13 mouse cellular contexts compared by ENCODE assay signal in the genomic region with DNA sequence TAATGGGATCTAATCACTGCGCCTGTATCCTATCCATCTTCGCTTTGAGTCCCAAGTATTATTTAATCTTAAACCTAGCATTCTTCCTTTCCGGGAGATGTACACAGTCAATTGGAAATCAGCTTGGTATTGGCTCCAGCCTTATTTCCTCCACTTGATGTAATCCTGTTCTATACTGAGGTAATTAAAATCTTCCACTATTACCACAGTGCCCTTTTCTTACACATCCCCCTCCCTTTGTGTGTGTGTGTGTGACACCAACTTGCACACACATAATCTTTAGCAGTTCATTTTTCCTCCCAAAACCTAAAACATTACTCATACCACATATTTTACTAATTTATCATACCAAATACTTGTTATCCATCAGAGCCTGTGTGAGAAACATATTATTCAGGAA.
A peak's percentile ranks its signal among the peaks of the same experiment; 100 is the strongest.
DNase-seq lines count a peak whose midpoint lies in the region; ATAC-seq and TF ChIP-seq lines count a peak whose summit lies in the region.
"Had no signal": no experiment of that assay in that cellular context is flagged by ENCODE, and none has a peak within 500 bp of the region (broad histone marks: within the 10 kb centered on the region; RNA-seq: fewer than 3 reads in every experiment).

No protein-coding gene starts in this region.

- H3K36me3 ChIP-seq in hindbrain, embryonic 11.5 days (ENCODE audit: control insufficient read depth, insufficient read depth, low read length), result no peaks in the 10 kb centered on the region
- H3K36me3 ChIP-seq in hindbrain, embryonic 10.5 days, result no peaks in the 10 kb centered on the region
- no peaks in the 10 kb centered on the region for H3K36me3 ChIP-seq in forebrain, embryonic 10.5 days (replicated peaks)
- H3K36me3 ChIP-seq in hindbrain, embryonic 15.5 days, result no peaks in the 10 kb centered on the region
- H3K36me3 ChIP-seq in midbrain, embryonic 16.5 days (ENCODE audit: control insufficient read depth, insufficient read depth, low read length), result no peaks in the 10 kb centered on the region
- H3K36me3 ChIP-seq: heart, embryonic 15.5 days; intestine, embryonic 15.5 days had no signal

- H3K27ac ChIP-seq in hindbrain, embryonic 11.5 days (ENCODE audit: low read depth, low read length), result no peak overlapping the region
- H3K27ac ChIP-seq in hindbrain, embryonic 10.5 days, result no peak overlapping the region
- H3K27ac ChIP-seq in forebrain, embryonic 10.5 days, result peak overlapping the region; percentile 83; the same call in 1 of the 2 replicates
- H3K27ac ChIP-seq in hindbrain, embryonic 15.5 days (replicated peaks), result peak overlapping the region; percentile 63; the same call in 1 of the 2 replicates
- H3K27ac ChIP-seq in midbrain, embryonic 16.5 days (ENCODE audit: low read length), result peak overlapping the region; percentile 66
- no peak overlapping the region for H3K27ac ChIP-seq in gastrocnemius, adult 2 months
- H3K27ac ChIP-seq: heart, embryonic 15.5 days; intestine, embryonic 15.5 days; macrophage had no signal

- intact Hi-C loops in gastrocnemius, adult 2 months (cut with DNase I), result no loop called here

- no peak overlapping the region for H3K4me3 ChIP-seq in hindbrain, embryonic 11.5 days (ENCODE audit: low read depth, low read length)
- H3K4me3 ChIP-seq in hindbrain, embryonic 10.5 days, result no peak overlapping the region
- H3K4me3 ChIP-seq in forebrain, embryonic 10.5 days, result peak overlapping the region; percentile 45; the same call in 1 of the 2 replicates
- H3K4me3 ChIP-seq in hindbrain, embryonic 15.5 days, result no peak overlapping the region
- H3K4me3 ChIP-seq in midbrain, embryonic 16.5 days (ENCODE audit: low read depth, low read length), result no peak overlapping the region
- no peak overlapping the region for H3K4me3 ChIP-seq in gastrocnemius, adult 2 months
- H3K4me3 ChIP-seq: erythroblast, embryonic 14.5 days; myocyte had no signal

- no peak for TF ChIP-seq CTCF in gastrocnemius, adult 2 months (IDR thresholded peaks at IDR 0.05)

- H3K4me2 ChIP-seq in hindbrain, embryonic 11.5 days (replicated peaks; ENCODE audit: low read depth, low read length), result no peak overlapping the region
- H3K4me2 ChIP-seq in hindbrain, embryonic 15.5 days, result peak overlapping the region; percentile 53; the same call in 1 of the 2 replicates
- H3K4me2 ChIP-seq in midbrain, embryonic 16.5 days (ENCODE audit: low read length), result peak overlapping the region; percentile 15; the same call in 1 of the 2 replicates

- no peaks in the 10 kb centered on the region for H3K9me3 ChIP-seq in hindbrain, embryonic 11.5 days (ENCODE audit: control insufficient read depth, low read length)
- H3K9me3 ChIP-seq in hindbrain, embryonic 10.5 days, result no peaks in the 10 kb centered on the region
- no peaks in the 10 kb centered on the region for H3K9me3 ChIP-seq in forebrain, embryonic 10.5 days
- H3K9me3 ChIP-seq in hindbrain, embryonic 15.5 days, result no peaks in the 10 kb centered on the region
- no peaks in the 10 kb centered on the region for H3K9me3 ChIP-seq in midbrain, embryonic 16.5 days (replicated peaks; ENCODE audit: control insufficient read depth, low read length, poor library complexity, severe bottlenecking)
- H3K9me3 ChIP-seq: heart, embryonic 15.5 days; intestine, embryonic 15.5 days had no signal

- 91% methylated on average over 3 of the region's 3 CpGs for whole genome bisulfite sequencing in hindbrain, embryonic 11.5 days
- 90% methylated on average over 3 of the region's 3 CpGs for WGBS in hindbrain, embryonic 10.5 days
- WGBS in forebrain, embryonic 10.5 days, result 69% methylated on average over 3 of the region's 3 CpGs
- WGBS in hindbrain, embryonic 15.5 days, result 71% methylated on average over 3 of the region's 3 CpGs
- WGBS in midbrain, embryonic 16.5 days, result 55% methylated on average over 3 of the region's 3 CpGs

- no peaks in the 10 kb centered on the region for H3K27me3 ChIP-seq in hindbrain, embryonic 11.5 days (ENCODE audit: control insufficient read depth, insufficient read depth, low read length)
- H3K27me3 ChIP-seq in hindbrain, embryonic 10.5 days (ENCODE audit: insufficient read depth, poor library complexity, severe bottlenecking), result no peaks in the 10 kb centered on the region
- H3K27me3 ChIP-seq in forebrain, embryonic 10.5 days (ENCODE audit: poor library complexity, severe bottlenecking), result no peaks in the 10 kb centered on the region
- no peaks in the 10 kb centered on the region for H3K27me3 ChIP-seq in hindbrain, embryonic 15.5 days
- no peaks in the 10 kb centered on the region for H3K27me3 ChIP-seq in midbrain, embryonic 16.5 days (ENCODE audit: control insufficient read depth, insufficient read depth, low read depth, low read length)
- H3K27me3 ChIP-seq: heart, embryonic 15.5 days; intestine, embryonic 15.5 days had no signal

- H3K9ac ChIP-seq in hindbrain, embryonic 11.5 days (ENCODE audit: low read depth, low read length), result no peak overlapping the region
- 0 out of 2 replicates have a peak overlapping the region, but pooled peaks have one; percentile 13 for H3K9ac ChIP-seq in hindbrain, embryonic 15.5 days
- H3K9ac ChIP-seq in midbrain, embryonic 16.5 days (ENCODE audit: low read depth, low read length), result no peak overlapping the region
- H3K9ac ChIP-seq: intestine, embryonic 15.5 days had no signal

- DNase-seq in hindbrain, embryonic 11.5 days (ENCODE audit: low spot score), result no peak
- no peak for DNase-seq in hindbrain, embryonic 10.5 days (ENCODE audit: low spot score)
- DNase-seq in forebrain, embryonic 10.5 days (ENCODE audit: extremely low spot score, low spot score), result no peak
- DNase-seq in gastrocnemius, adult 2 months, result no peak
- no peak for DNase-seq in left cerebral cortex, adult 8-10 months (ENCODE audit: low spot score in 2 of 2)

- H3K4me1 ChIP-seq in hindbrain, embryonic 11.5 days (replicated peaks; ENCODE audit: control insufficient read depth, insufficient read depth, low read length), result no peaks in the 10 kb centered on the region
- peaks cover 12% of the 10 kb centered on the region for H3K4me1 ChIP-seq in hindbrain, embryonic 10.5 days (replicated peaks)
- peaks cover 28% of the 10 kb centered on the region for H3K4me1 ChIP-seq in forebrain, embryonic 10.5 days
- H3K4me1 ChIP-seq in hindbrain, embryonic 15.5 days (replicated peaks), result peaks cover 21% of the 10 kb centered on the region
- H3K4me1 ChIP-seq in midbrain, embryonic 16.5 days (ENCODE audit: control insufficient read depth, insufficient read depth, low read length), result peaks cover 19% of the 10 kb centered on the region

- peak; percentile 47; the same call in 1 of the 2 replicates for ATAC-seq in hindbrain, embryonic 11.5 days (ENCODE audit: low FRiP score)
- peak; percentile 24; the same call in 1 of the 2 replicates for ATAC-seq in hindbrain, embryonic 15.5 days (ENCODE audit: low FRiP score, low read depth)
- ATAC-seq in midbrain, embryonic 16.5 days, result peak; percentile 64
- no peak for ATAC-seq in frontal cortex, adult (ENCODE audit: low TSS enrichment)

Comparison
In these comparisons a context has a peak if more than half of its experiments do, and no peak if none do; other contexts are left out.
1. H3K27ac ChIP-seq: peak in forebrain, embryonic 10.5 days (single experiment), hindbrain, embryonic 15.5 days (single experiment) and midbrain, embryonic 16.5 days (single experiment); none in hindbrain, embryonic 11.5 days (single experiment), hindbrain, embryonic 10.5 days (single experiment) and gastrocnemius, adult 2 months (single experiment).